Mouse (Mus musculus) midbrain, embryonic 11.5 days (tissue): Measurements from ENCODE around the gene Crip1. TPM values are rescaled to one million over a fixed set of nuclear protein-coding genes. Genes with fewer than 3 reads are reported as not detected.
A peak's percentile ranks its signal among the peaks of the same experiment; 100 is the strongest.

Experiments
- ATAC-seq: fragments of 200-750 bp; cut with Nextera tagmentation; 2 replicates; pipeline ENCODE4 v1.8.0; 2017; ENCODE audit warnings: moderate TSS enrichment, moderate library complexity; ENCODE audit not compliant: low FRiP score
- DNase-seq: peaks from one replicate; pipeline ENCODE4 v3.0.0; 2015; ENCODE audit warnings: low spot score; ENCODE audit errors: missing footprints
- H3K27ac ChIP-seq: fragments of 300-500 bp; sonication (generic); 2 replicates; pipeline ENCODE4 v1.5.1; 2014; ENCODE audit warnings: low read depth, low read length
- H3K27me3 ChIP-seq: fragments of 300-500 bp; sonication (generic); 2 replicates; pipeline ENCODE4 v1.6.1; 2014; ENCODE audit warnings: mild to moderate bottlenecking, low read length, moderate library complexity, mixed read lengths; ENCODE audit not compliant: control insufficient read depth, insufficient read depth
- H3K36me3 ChIP-seq: fragments of 300-500 bp; sonication (generic); 2 replicates; pipeline ENCODE4 v1.6.1; 2014; ENCODE audit warnings: mild to moderate bottlenecking, low read length, moderate library complexity, mixed read lengths; ENCODE audit not compliant: control insufficient read depth, insufficient read depth
- H3K4me1 ChIP-seq: fragments of 300-500 bp; sonication (generic); 2 replicates; pipeline ENCODE4 v1.6.1; 2014; ENCODE audit warnings: low read length; ENCODE audit not compliant: control insufficient read depth, insufficient read depth
- H3K4me2 ChIP-seq: fragments of 300-500 bp; sonication (generic); 2 replicates; pipeline ENCODE4 v1.6.1; 2014; ENCODE audit warnings: mild to moderate bottlenecking, moderate library complexity
- H3K4me3 ChIP-seq: fragments of 300-500 bp; sonication (generic); 2 replicates; pipeline ENCODE4 v1.5.1; 2014; ENCODE audit warnings: low read depth, low read length
- H3K9ac ChIP-seq: fragments of 300-500 bp; sonication (generic); 2 replicates; pipeline ENCODE4 v1.6.1; 2014; ENCODE audit warnings: low read length
- H3K9me3 ChIP-seq: fragments of 300-500 bp; sonication (generic); 2 replicates; pipeline ENCODE4 v1.6.1; 2016; ENCODE audit warnings: low read length; ENCODE audit not compliant: control insufficient read depth
- WGBS: fragments of 180-500 bp; shearing (Covaris S2); extraction: QIAGEN DNeasy Blood & Tissue Kit; methylation state at CpG from one replicate; pipeline ENCODE4 v1.1.7; 2014; 5-methylcytosine and 5-hydroxymethylcytosine counted together
- polyA plus RNA-seq: library from polyadenylated mRNA; unstranded; fragments of >200 nt; fragmentation: Nextera tagmentation; extraction: Ambion mirVana; gene quantifications from 2 replicates; pipeline ENCODE4 v1.2.1, GENCODE M21; 2014

The Crip1 gene
- polyA plus RNA-seq, 1 experiment from 2014 or later, result 95.7 TPM

GRCm38 (mm10) chr12:113181020-113181419, 34.9 kb downstream of the Crip1 start:
- no peak overlapping the region for H3K9ac ChIP-seq

GRCm38 (mm10) chr12:113184945-113185344, 38.8 kb downstream of the Crip1 start:
- ATAC-seq, result no peak
- Histone ChIP-seq H3K9me3 (no peaks in the 10 kb centered on the region), H3K4me3 (no peak overlapping the region), H3K27ac (no peak overlapping the region), H3K4me2 (peak overlapping the region; percentile 77; the same call in 1 of the 2 replicates), H3K36me3 (peaks cover 8% of the 10 kb centered on the region), H3K4me1 (peaks cover 17% of the 10 kb centered on the region), H3K9ac (peak overlapping the region; percentile 82; the same call in 1 of the 2 replicates), H3K27me3 (peaks cover 2% of the 10 kb centered on the region; the same call in 1 of the 2 replicates)
- no peak for DNase-seq
- 59% methylated on average over 5 of the region's 5 CpGs for whole genome bisulfite sequencing

More at GRCm38 (mm10) chr12:113181020-113181419, 34.9 kb downstream of the Crip1 start:
- peaks cover 2% of the 10 kb centered on the region; the same call in 1 of the 2 replicates for H3K4me1 ChIP-seq
- H3K9me3 ChIP-seq, result no peaks in the 10 kb centered on the region
- H3K27me3 ChIP-seq, result peaks cover 2% of the 10 kb centered on the region; the same call in 1 of the 2 replicates
- no peaks in the 10 kb centered on the region for H3K36me3 ChIP-seq
- DNase-seq (no peak), ATAC-seq (no peak)
- H3K27ac ChIP-seq, result no peak overlapping the region
- WGBS, result 71% methylated on average over 4 of the region's 4 CpGs
- no peak overlapping the region for H3K4me3 ChIP-seq
- H3K4me2 ChIP-seq, result no peak overlapping the region

GRCm38 (mm10) chr12:113185442-113186291, 39.6 kb downstream of the Crip1 start, which contains the start of gene Tmem121:
Gene Tmem121, plus strand, starts transcription at chr12:113185930.
- Histone ChIP-seq H3K9me3 (no peaks in the 10 kb centered on the region), H3K27me3 (peaks cover 2% of the 10 kb centered on the region; the same call in 1 of the 2 replicates), H3K9ac (peak within 1 kb of the TSS; percentile 82), H3K4me3 (peak within 1 kb of the TSS; percentile 72), H3K4me2 (peak within 1 kb of the TSS; percentile 77), H3K4me1 (peaks cover 17% of the 10 kb centered on the region), H3K36me3 (peaks cover 10% of the 10 kb centered on the region), H3K27ac (no peak within 1 kb of the TSS; the same call in 1 of the 2 replicates)
- peak; percentile 93 for DNase-seq
- peak; percentile 79 for ATAC-seq
- 1% methylated on average over 62 of the region's 63 CpGs for WGBS

GRCm38 (mm10) chr12:113186326-113187010, 40.4 kb downstream of the Crip1 start:
- WGBS, result 38% methylated on average over 12 of the region's 12 CpGs
- ATAC-seq (peak; percentile 17), DNase-seq (peak; percentile 87)
- Histone ChIP-seq H3K27me3 (peaks cover 2% of the 10 kb centered on the region; the same call in 1 of the 2 replicates), H3K9me3 (no peaks in the 10 kb centered on the region), H3K4me2 (peak overlapping the region; percentile 77), H3K4me1 (peaks cover 17% of the 10 kb centered on the region), H3K27ac (no peak overlapping the region), H3K36me3 (peaks cover 10% of the 10 kb centered on the region), H3K9ac (peak overlapping the region; percentile 82), H3K4me3 (peak overlapping the region; percentile 72)

- Histone ChIP-seq H3K36me3 (peaks cover 10% of the 10 kb centered on the region), H3K4me2 (peak overlapping the region; percentile 77), H3K9me3 (no peaks in the 10 kb centered on the region), H3K27me3 (peaks cover 2% of the 10 kb centered on the region; the same call in 1 of the 2 replicates), H3K4me1 (peaks cover 17% of the 10 kb centered on the region), H3K27ac (no peak overlapping the region), H3K4me3 (peak overlapping the region; percentile 72), H3K9ac (peak overlapping the region; percentile 21)
- 54% methylated on average over 4 of the region's 4 CpGs for WGBS
- ATAC-seq, result no peak
- peak; percentile 85 for DNase-seq
Measured at GRCm38 (mm10) chr12:113187011-113187375, 40.9 kb downstream of the Crip1 start.

- Histone ChIP-seq H3K36me3 (peaks cover 10% of the 10 kb centered on the region), H3K27me3 (peaks cover 2% of the 10 kb centered on the region; the same call in 1 of the 2 replicates), H3K4me2 (peak overlapping the region; percentile 77), H3K9ac (peak overlapping the region; percentile 50; the same call in 1 of the 2 replicates), H3K4me3 (peak overlapping the region; percentile 34), H3K9me3 (no peaks in the 10 kb centered on the region), H3K4me1 (peaks cover 17% of the 10 kb centered on the region), H3K27ac (no peak overlapping the region)
- 5% methylated on average over 56 of the region's 56 CpGs for WGBS
- ATAC-seq (peak; percentile 61), DNase-seq (peak; percentile 99)
Measured at GRCm38 (mm10) chr12:113187584-113188295, 41.6 kb downstream of the Crip1 start.

GRCm38 (mm10) chr12:113188349-113189055, 42.4 kb downstream of the Crip1 start:
- DNase-seq, result no peak
- Histone ChIP-seq H3K36me3 (peaks cover 10% of the 10 kb centered on the region), H3K27me3 (peaks cover 2% of the 10 kb centered on the region; the same call in 1 of the 2 replicates), H3K4me3 (peak overlapping the region; percentile 34), H3K9me3 (no peaks in the 10 kb centered on the region), H3K4me1 (peaks cover 17% of the 10 kb centered on the region), H3K9ac (no peak overlapping the region), H3K27ac (no peak overlapping the region), H3K4me2 (peak overlapping the region; percentile 77)
- WGBS, result 91% methylated on average over 51 of the region's 51 CpGs
- ATAC-seq, result no peak

- Histone ChIP-seq H3K27me3 (no peaks in the 10 kb centered on the region), H3K4me3 (no peak overlapping the region), H3K36me3 (peaks cover 8% of the 10 kb centered on the region), H3K4me2 (no peak overlapping the region), H3K9ac (no peak overlapping the region), H3K4me1 (no peaks in the 10 kb centered on the region), H3K27ac (no peak overlapping the region), H3K9me3 (no peaks in the 10 kb centered on the region; the same call in 1 of the 2 replicates)
- WGBS, result 87% methylated on average over 2 of the region's 2 CpGs
- ATAC-seq (no peak), DNase-seq (no peak)
Measured at GRCm38 (mm10) chr12:113193423-113193822, 47.3 kb downstream of the Crip1 start.
